Mouse (Mus musculus) frontal cortex, adult (tissue): ENCODE measurements around the gene Stmn1.
A peak's percentile ranks its signal among the peaks of the same experiment; 100 is the strongest.
"Not testable (repeated sequence)": the region's sequence is repeated elsewhere in the genome, so short reads cannot be mapped to it uniquely, and the experiment has no call there.

ENCODE experiments used
- ATAC-seq: cut with Nextera tagmentation; 2 replicates; pipeline ENCODE4 v1.9.2; 2017; ENCODE audit warnings: mild to moderate bottlenecking, moderate library complexity, mixed read lengths; ENCODE audit not compliant: low TSS enrichment

Gene Stmn1

GRCm38 (mm10) chr4:134485151-134485900 is 17.2 kb downstream of the Stmn1 start:
- peak; percentile 51; the same call in 1 of the 2 replicates for ATAC-seq

GRCm38 (mm10) chr4:134488211-134488610 is 20.1 kb downstream of the Stmn1 start:
- no peak for ATAC-seq

GRCm38 (mm10) chr4:134489986-134490665 is 22.0 kb downstream of the Stmn1 start:
- ATAC-seq: no peak

GRCm38 (mm10) chr4:134491716-134492115 is 23.6 kb downstream of the Stmn1 start:
- no peak for ATAC-seq

GRCm38 (mm10) chr4:134494161-134494560 is 26.0 kb downstream of the Stmn1 start:
- not testable (repeated sequence) for ATAC-seq

GRCm38 (mm10) chr4:134494780-134495545 is 26.8 kb downstream of the Stmn1 start:
- ATAC-seq: no peak

GRCm38 (mm10) chr4:134495546-134495923 is 27.4 kb downstream of the Stmn1 start:
- ATAC-seq: no peak

- peak; percentile 76 for ATAC-seq
Observed at GRCm38 (mm10) chr4:134496595-134497210, 28.6 kb downstream of the Stmn1 start, which contains the start of gene Paqr7. Paqr7 (plus strand) TSS chr4:134496697.

- ATAC-seq: peak; percentile 45
Observed at GRCm38 (mm10) chr4:134497223-134497622, 29.1 kb downstream of the Stmn1 start.

GRCm38 (mm10) chr4:134497986-134498731 is 30.0 kb downstream of the Stmn1 start:
- ATAC-seq: no peak

- not testable (repeated sequence) for ATAC-seq
Observed at GRCm38 (mm10) chr4:134498983-134499382, 30.9 kb downstream of the Stmn1 start.

- ATAC-seq: no peak
Observed at GRCm38 (mm10) chr4:134501095-134501494, 33.0 kb downstream of the Stmn1 start.

GRCm38 (mm10) chr4:134503686-134504357 is 35.7 kb downstream of the Stmn1 start:
- no peak for ATAC-seq

GRCm38 (mm10) chr4:134505303-134505789 is 37.2 kb downstream of the Stmn1 start:
- ATAC-seq: no peak

GRCm38 (mm10) chr4:134505966-134506594 is 38.0 kb downstream of the Stmn1 start:
- ATAC-seq: no peak

- no peak for ATAC-seq
Observed at GRCm38 (mm10) chr4:134506713-134507112, 38.6 kb downstream of the Stmn1 start.

GRCm38 (mm10) chr4:134510396-134510795 is 42.3 kb downstream of the Stmn1 start:
- ATAC-seq: no peak

GRCm38 (mm10) chr4:134510845-134511411 is 42.8 kb downstream of the Stmn1 start, which contains the start of gene Aunip:
Aunip (plus strand) TSS chr4:134510999.
- ATAC-seq: peak; percentile 87

GRCm38 (mm10) chr4:134511730-134512129 is 43.6 kb downstream of the Stmn1 start:
- ATAC-seq: no peak
